Mouse (Mus musculus): ENCODE measurements around the gene Crtc1. TPM values are rescaled to one million over a fixed set of nuclear protein-coding genes. Genes with fewer than 3 reads are reported as not detected.
A peak's percentile ranks its signal among the peaks of the same experiment; 100 is the strongest.

The Crtc1 gene
- total RNA-seq, 1 experiment = 4.9 TPM

- peak; percentile 44 for DNase-seq (ENCODE audit: low read depth, low spot score)
- H3K9ac ChIP-seq (ENCODE audit: insufficient read depth, low read depth, low read length, poor library complexity, severe bottlenecking) = no peak overlapping the region
- H3K4me1 ChIP-seq (ENCODE audit: control insufficient read depth in 2 of 2, insufficient read depth in 2 of 2, low read length in 2 of 2, poor library complexity in 1 of 2) = no peaks in the 10 kb centered on the region
- in situ Hi-C loops (cut with MboI; ENCODE audit: low sequenced_read_pairs in 2 of 2, unreplicated experiment in 2 of 2) = no loop called here
- H3K36me3 ChIP-seq (ENCODE audit: control insufficient read depth, insufficient read depth, low read length, poor library complexity, severe bottlenecking) = no peaks in the 10 kb centered on the region
- H3K9me3 ChIP-seq (ENCODE audit: control insufficient read depth, insufficient read depth, low read depth, low read length) = no peaks in the 10 kb centered on the region
- no peak for TF ChIP-seq HCFC1 (IDR thresholded peaks at IDR 0.05; ENCODE audit: borderline replicate concordance, insufficient read depth, low read length)
- TF ChIP-seq MAFK (IDR thresholded peaks at IDR 0.05; ENCODE audit: insufficient read depth, low read depth, low read length) = no peak
- no peak for TF ChIP-seq CHD2 (IDR thresholded peaks at IDR 0.05; ENCODE audit: low read depth, low read length)
- no peak for TF ChIP-seq ZNF384 (IDR thresholded peaks at IDR 0.05; ENCODE audit: low read depth, low read length)
- TF ChIP-seq ZC3H11A (IDR thresholded peaks at IDR 0.05; ENCODE audit: borderline replicate concordance, low read depth, low read length) = no peak
- H3K27ac ChIP-seq (ENCODE audit: insufficient read depth, low read depth, low read length, poor library complexity, severe bottlenecking) = no peak overlapping the region
- no peak overlapping the region for H3K4me3 ChIP-seq (ENCODE audit: insufficient read depth in 1 of 2, low read depth in 1 of 2, low read length in 2 of 2, poor library complexity in 1 of 2, severe bottlenecking in 1 of 2)
These were observed 56.1 kb downstream of the Crtc1 start for GRCm38 (mm10) chr8:70383287-70383686.

- Histone ChIP-seq H3K4me3 (ENCODE audit: insufficient read depth in 1 of 2, low read depth in 1 of 2, low read length in 2 of 2, poor library complexity in 1 of 2, severe bottlenecking in 1 of 2) (no peak overlapping the region), H3K9me3 (ENCODE audit: control insufficient read depth, insufficient read depth, low read depth, low read length) (no peaks in the 10 kb centered on the region)
These were observed 59.3 kb downstream of the Crtc1 start for GRCm38 (mm10) chr8:70380069-70380468.

GRCm38 (mm10) chr8:70377049-70377448, 62.3 kb downstream of the Crtc1 start:
- no peak for TF ChIP-seq ZNF384 (IDR thresholded peaks at IDR 0.05; ENCODE audit: low read depth, low read length)
- TF ChIP-seq MAFK (IDR thresholded peaks at IDR 0.05; ENCODE audit: insufficient read depth, low read depth, low read length) = no peak
- no peak for TF ChIP-seq HCFC1 (IDR thresholded peaks at IDR 0.05; ENCODE audit: borderline replicate concordance, insufficient read depth, low read length)
- no peak for TF ChIP-seq CHD2 (IDR thresholded peaks at IDR 0.05; ENCODE audit: low read depth, low read length)
- no peak for TF ChIP-seq ZC3H11A (IDR thresholded peaks at IDR 0.05; ENCODE audit: borderline replicate concordance, low read depth, low read length)
- in situ Hi-C loops (cut with MboI; ENCODE audit: low sequenced_read_pairs in 2 of 2, unreplicated experiment in 2 of 2) = no loop called here
- no peaks in the 10 kb centered on the region for H3K36me3 ChIP-seq (ENCODE audit: control insufficient read depth, insufficient read depth, low read length, poor library complexity, severe bottlenecking)
- H3K27ac ChIP-seq (ENCODE audit: insufficient read depth, low read depth, low read length, poor library complexity, severe bottlenecking) = no peak overlapping the region
- H3K4me3 ChIP-seq (ENCODE audit: insufficient read depth in 1 of 2, low read depth in 1 of 2, low read length in 2 of 2, poor library complexity in 1 of 2, severe bottlenecking in 1 of 2) = no peak overlapping the region
- no peaks in the 10 kb centered on the region for H3K9me3 ChIP-seq (ENCODE audit: control insufficient read depth, insufficient read depth, low read depth, low read length)
- H3K9ac ChIP-seq (ENCODE audit: insufficient read depth, low read depth, low read length, poor library complexity, severe bottlenecking) = no peak overlapping the region
- H3K4me1 ChIP-seq (ENCODE audit: control insufficient read depth in 2 of 2, insufficient read depth in 2 of 2, low read length in 2 of 2, poor library complexity in 1 of 2) = peaks cover 0 to 20% of the 10 kb centered on the region in 2 experiments; a peak in 1 of 4 replicates
- DNase-seq (ENCODE audit: low read depth, low spot score) = no peak

More at GRCm38 (mm10) chr8:70380069-70380468, 59.3 kb downstream of the Crtc1 start:
- Histone ChIP-seq H3K9ac (ENCODE audit: insufficient read depth, low read depth, low read length, poor library complexity, severe bottlenecking) (no peak overlapping the region), H3K36me3 (ENCODE audit: control insufficient read depth, insufficient read depth, low read length, poor library complexity, severe bottlenecking) (no peaks in the 10 kb centered on the region), H3K4me1 (ENCODE audit: control insufficient read depth in 2 of 2, insufficient read depth in 2 of 2, low read length in 2 of 2, poor library complexity in 1 of 2) (peaks cover 0 to 13% of the 10 kb centered on the region in 2 experiments; a peak in 1 of 4 replicates), H3K27ac (ENCODE audit: insufficient read depth, low read depth, low read length, poor library complexity, severe bottlenecking) (no peak overlapping the region)
- DNase-seq (ENCODE audit: low read depth, low spot score) = no peak
- in situ Hi-C loops (cut with MboI; ENCODE audit: low sequenced_read_pairs in 2 of 2, unreplicated experiment in 2 of 2) = no loop called here
- TF ChIP-seq ZC3H11A (IDR thresholded peaks at IDR 0.05; ENCODE audit: borderline replicate concordance, low read depth, low read length) = no peak
- TF ChIP-seq ZNF384 (IDR thresholded peaks at IDR 0.05; ENCODE audit: low read depth, low read length) = no peak
- TF ChIP-seq HCFC1 (IDR thresholded peaks at IDR 0.05; ENCODE audit: borderline replicate concordance, insufficient read depth, low read length) = no peak
- TF ChIP-seq CHD2 (IDR thresholded peaks at IDR 0.05; ENCODE audit: low read depth, low read length) = no peak
- no peak for TF ChIP-seq MAFK (IDR thresholded peaks at IDR 0.05; ENCODE audit: insufficient read depth, low read depth, low read length)

DNA sequence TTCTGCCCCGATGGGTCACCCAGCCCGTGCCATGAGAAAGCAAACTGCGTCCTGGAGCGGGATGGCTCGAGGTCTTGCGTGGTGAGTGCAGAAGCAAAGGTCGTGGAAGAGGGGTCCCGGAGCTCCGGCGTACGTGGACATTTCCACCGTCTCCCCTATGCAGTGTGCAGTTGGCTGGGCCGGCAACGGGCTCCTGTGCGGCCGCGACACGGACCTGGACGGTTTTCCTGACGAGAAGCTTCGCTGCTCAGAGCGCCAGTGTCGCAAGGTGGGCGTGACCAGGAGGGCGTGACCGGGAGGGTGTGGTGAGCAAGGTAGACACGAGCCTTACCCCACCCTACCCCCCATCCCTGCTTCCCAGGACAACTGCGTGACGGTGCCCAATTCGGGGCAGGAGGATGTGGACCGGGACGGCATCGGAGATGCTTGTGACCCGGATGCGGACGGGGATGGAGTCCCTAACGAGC, 63.1 kb downstream of the Crtc1 start:
- no peak for DNase-seq (ENCODE audit: low read depth, low spot score)
- Histone ChIP-seq H3K27ac (ENCODE audit: insufficient read depth, low read depth, low read length, poor library complexity, severe bottlenecking) (no peak overlapping the region), H3K9ac (ENCODE audit: insufficient read depth, low read depth, low read length, poor library complexity, severe bottlenecking) (no peak overlapping the region), H3K4me3 (ENCODE audit: insufficient read depth in 1 of 2, low read depth in 1 of 2, low read length in 2 of 2, poor library complexity in 1 of 2, severe bottlenecking in 1 of 2) (peak overlapping the region; percentile 17 to 26; a peak in 2 of 4 replicates), H3K4me1 (ENCODE audit: control insufficient read depth in 2 of 2, insufficient read depth in 2 of 2, low read length in 2 of 2, poor library complexity in 1 of 2) (peaks cover 0 to 20% of the 10 kb centered on the region in 2 experiments; a peak in 1 of 4 replicates), H3K9me3 (ENCODE audit: control insufficient read depth, insufficient read depth, low read depth, low read length) (no peaks in the 10 kb centered on the region), H3K36me3 (ENCODE audit: control insufficient read depth, insufficient read depth, low read length, poor library complexity, severe bottlenecking) (no peaks in the 10 kb centered on the region)
- TF ChIP-seq ZNF384 (IDR thresholded peaks at IDR 0.05; ENCODE audit: low read depth, low read length) (no peak), CHD2 (IDR thresholded peaks at IDR 0.05; ENCODE audit: low read depth, low read length) (no peak), HCFC1 (IDR thresholded peaks at IDR 0.05; ENCODE audit: borderline replicate concordance, insufficient read depth, low read length) (no peak), ZC3H11A (IDR thresholded peaks at IDR 0.05; ENCODE audit: borderline replicate concordance, low read depth, low read length) (no peak), MAFK (IDR thresholded peaks at IDR 0.05; ENCODE audit: insufficient read depth, low read depth, low read length) (no peak)
- in situ Hi-C loops (cut with MboI; ENCODE audit: low sequenced_read_pairs in 2 of 2, unreplicated experiment in 2 of 2) = no loop called here
